Mouse (Mus musculus): ENCODE measurements around the gene Tubg1. TPM values are rescaled to one million over a fixed set of nuclear protein-coding genes. Genes with fewer than 3 reads are reported as not detected.

The Tubg1 gene
- total and polyA plus RNA-seq, 2 experiments from 2014 or later: 39.4 to 47.4 TPM

GRCm38 (mm10) chr11:101128996-101129577 lies 9.3 kb downstream of the Tubg1 start:
- H3K36me3 ChIP-seq (replicated peaks; ENCODE audit: control insufficient read depth, insufficient read depth, low read length): peaks cover 17% of the 10 kb centered on the region
- H3K4me3 ChIP-seq (ENCODE audit: low read depth, low read length): no peak overlapping the region
- H3K4me2 ChIP-seq (ENCODE audit: low read depth, low read length): no peak overlapping the region
- WGBS: 79% methylated on average over 11 of the region's 11 CpGs
- ATAC-seq (ENCODE audit: insufficient read depth, low read depth) (no peak), DNase-seq (ENCODE audit: low spot score) (no peak)
- TF ChIP-seq EP300 (IDR thresholded peaks at IDR 0.05; ENCODE audit: low read depth): no peak
- no peak for TF ChIP-seq CTCF (IDR thresholded peaks at IDR 0.05; ENCODE audit: low read depth)
- no peak overlapping the region for H3K27ac ChIP-seq (ENCODE audit: low read depth)
- H3K4me1 ChIP-seq (ENCODE audit: control insufficient read depth, insufficient read depth): peaks cover 9% of the 10 kb centered on the region; the same call in 1 of the 2 replicates
- no peaks in the 10 kb centered on the region for H3K27me3 ChIP-seq (ENCODE audit: control insufficient read depth, insufficient read depth, low read length)
- H3K9ac ChIP-seq (replicated peaks; ENCODE audit: low read depth, low read length): no peak overlapping the region
- no peaks in the 10 kb centered on the region for H3K9me3 ChIP-seq (replicated peaks; ENCODE audit: control insufficient read depth, low read length)

- H3K4me3 ChIP-seq (ENCODE audit: low read depth, low read length): no peak overlapping the region
- peak; percentile 66 for DNase-seq (ENCODE audit: low spot score)
- H3K9me3 ChIP-seq (replicated peaks; ENCODE audit: control insufficient read depth, low read length): no peaks in the 10 kb centered on the region
- H3K9ac ChIP-seq (replicated peaks; ENCODE audit: low read depth, low read length): peak overlapping the region; percentile 33; the same call in 1 of the 2 replicates
- H3K27ac ChIP-seq (ENCODE audit: low read depth): peak overlapping the region; percentile 91
- H3K27me3 ChIP-seq (ENCODE audit: control insufficient read depth, insufficient read depth, low read length): no peaks in the 10 kb centered on the region
- ATAC-seq (ENCODE audit: insufficient read depth, low read depth): peak; percentile 88
- 21% methylated on average over 18 of the region's 18 CpGs for WGBS
- H3K36me3 ChIP-seq (replicated peaks; ENCODE audit: control insufficient read depth, insufficient read depth, low read length): peaks cover 16% of the 10 kb centered on the region
- peak overlapping the region; percentile 30 for H3K4me2 ChIP-seq (ENCODE audit: low read depth, low read length)
- TF ChIP-seq CTCF (IDR thresholded peaks at IDR 0.05; ENCODE audit: low read depth): peak; percentile 6; the same call in 1 of the 2 replicates
- TF ChIP-seq EP300 (IDR thresholded peaks at IDR 0.05; ENCODE audit: low read depth): no peak
- H3K4me1 ChIP-seq (ENCODE audit: control insufficient read depth, insufficient read depth): peaks cover 14% of the 10 kb centered on the region; the same call in 1 of the 2 replicates
Observed at GRCm38 (mm10) chr11:101130056-101130756, 10.5 kb downstream of the Tubg1 start.

DNA sequence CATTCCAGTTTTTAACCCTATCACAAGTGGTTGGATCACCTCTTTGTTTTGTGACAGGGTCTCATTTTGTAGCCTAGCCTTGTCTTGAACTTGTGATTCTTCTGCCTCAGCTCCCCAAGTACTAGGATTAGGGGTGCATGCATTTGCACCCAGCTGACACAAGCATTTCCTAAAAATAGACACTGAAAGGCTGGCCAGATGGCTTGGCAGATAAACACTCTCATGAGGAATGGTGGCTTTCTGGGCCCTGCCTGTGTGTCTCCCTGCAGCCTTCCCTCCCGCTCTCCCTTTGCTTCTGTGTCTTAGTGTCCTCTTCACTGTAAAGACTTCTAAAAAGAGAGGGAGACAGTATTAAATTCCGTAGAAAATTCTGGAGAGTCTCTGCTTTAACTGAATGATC lies 11.4 kb downstream of the Tubg1 start:
- TF ChIP-seq EP300 (IDR thresholded peaks at IDR 0.05; ENCODE audit: low read depth) (no peak), CTCF (IDR thresholded peaks at IDR 0.05; ENCODE audit: low read depth) (no peak)
- ATAC-seq (ENCODE audit: insufficient read depth, low read depth) (no peak), DNase-seq (ENCODE audit: low spot score) (no peak)
- peaks cover 6% of the 10 kb centered on the region for H3K36me3 ChIP-seq (replicated peaks; ENCODE audit: control insufficient read depth, insufficient read depth, low read length)
- WGBS: 88% methylated on average over 2 of the region's 2 CpGs
- H3K27ac ChIP-seq (ENCODE audit: low read depth): no peak overlapping the region
- no peak overlapping the region for H3K9ac ChIP-seq (replicated peaks; ENCODE audit: low read depth, low read length)
- H3K4me1 ChIP-seq (ENCODE audit: control insufficient read depth, insufficient read depth): peaks cover 14% of the 10 kb centered on the region; the same call in 1 of the 2 replicates
- H3K4me2 ChIP-seq (ENCODE audit: low read depth, low read length): no peak overlapping the region
- H3K27me3 ChIP-seq (ENCODE audit: control insufficient read depth, insufficient read depth, low read length): no peaks in the 10 kb centered on the region
- H3K9me3 ChIP-seq (replicated peaks; ENCODE audit: control insufficient read depth, low read length): no peaks in the 10 kb centered on the region
- no peak overlapping the region for H3K4me3 ChIP-seq (ENCODE audit: low read depth, low read length)

GRCm38 (mm10) chr11:101131701-101132100 lies 12.0 kb downstream of the Tubg1 start:
- Histone ChIP-seq H3K4me3 (ENCODE audit: low read depth, low read length) (no peak overlapping the region), H3K9ac (replicated peaks; ENCODE audit: low read depth, low read length) (no peak overlapping the region), H3K4me2 (ENCODE audit: low read depth, low read length) (no peak overlapping the region), H3K36me3 (replicated peaks; ENCODE audit: control insufficient read depth, insufficient read depth, low read length) (peaks cover under 1% of the 10 kb centered on the region), H3K9me3 (replicated peaks; ENCODE audit: control insufficient read depth, low read length) (no peaks in the 10 kb centered on the region), H3K4me1 (ENCODE audit: control insufficient read depth, insufficient read depth) (peaks cover 14% of the 10 kb centered on the region; the same call in 1 of the 2 replicates), H3K27me3 (ENCODE audit: control insufficient read depth, insufficient read depth, low read length) (no peaks in the 10 kb centered on the region), H3K27ac (ENCODE audit: low read depth) (no peak overlapping the region)
- no peak for ATAC-seq (ENCODE audit: insufficient read depth, low read depth)
- DNase-seq (ENCODE audit: low spot score): no peak
- TF ChIP-seq CTCF (IDR thresholded peaks at IDR 0.05; ENCODE audit: low read depth): peak; percentile 28; the same call in 1 of the 2 replicates
- no peak for TF ChIP-seq EP300 (IDR thresholded peaks at IDR 0.05; ENCODE audit: low read depth)
- 84% methylated on average over 6 of the region's 6 CpGs for WGBS

- 59% methylated on average over 12 of the region's 12 CpGs for WGBS
- ATAC-seq (ENCODE audit: insufficient read depth, low read depth) (no peak), DNase-seq (ENCODE audit: low spot score) (no peak)
- H3K27ac ChIP-seq (ENCODE audit: low read depth): no peak overlapping the region
- TF ChIP-seq CTCF (IDR thresholded peaks at IDR 0.05; ENCODE audit: low read depth): no peak
- TF ChIP-seq EP300 (IDR thresholded peaks at IDR 0.05; ENCODE audit: low read depth): no peak
- no peak overlapping the region for H3K4me2 ChIP-seq (ENCODE audit: low read depth, low read length)
- peaks cover 14% of the 10 kb centered on the region; the same call in 1 of the 2 replicates for H3K4me1 ChIP-seq (ENCODE audit: control insufficient read depth, insufficient read depth)
- H3K27me3 ChIP-seq (ENCODE audit: control insufficient read depth, insufficient read depth, low read length): no peaks in the 10 kb centered on the region
- no peaks in the 10 kb centered on the region for H3K9me3 ChIP-seq (replicated peaks; ENCODE audit: control insufficient read depth, low read length)
- H3K4me3 ChIP-seq (ENCODE audit: low read depth, low read length): no peak overlapping the region
- no peak overlapping the region for H3K9ac ChIP-seq (replicated peaks; ENCODE audit: low read depth, low read length)
- no peaks in the 10 kb centered on the region for H3K36me3 ChIP-seq (replicated peaks; ENCODE audit: control insufficient read depth, insufficient read depth, low read length)
Observed at GRCm38 (mm10) chr11:101133037-101133436, 13.3 kb downstream of the Tubg1 start.

All from heart, postnatal 0 days (tissue).